Mouse (Mus musculus) liver, adult 2 months (tissue): ENCODE results near the gene Gldn. TPM values are rescaled to one million over a fixed set of nuclear protein-coding genes. Genes with fewer than 3 reads are reported as not detected.

Experiments
- DNase-seq: peaks from one replicate; pipeline ENCODE4 v3.0.0-alpha.2; 2011; ENCODE audit warnings: low read depth, low spot score; ENCODE audit errors: extremely low read depth
- H3K27ac ChIP-seq: fragments of 200-500 bp; replicated peaks from 2 replicates; pipeline ENCODE4 v1.5.1; 2012; ENCODE audit warnings: low read depth, mild to moderate bottlenecking, control low read depth, inconsistent platforms, low read length; ENCODE audit not compliant: insufficient read depth
- H3K27me3 ChIP-seq: fragments of 200-500 bp; 2 replicates; pipeline ENCODE4 v1.6.1; 2012; ENCODE audit warnings: mild to moderate bottlenecking, moderate library complexity, low read length, inconsistent platforms; ENCODE audit not compliant: control insufficient read depth, insufficient read depth
- H3K36me3 ChIP-seq: fragments of 200-500 bp; 2 replicates; pipeline ENCODE4 v1.6.1; 2012; ENCODE audit warnings: low read length, inconsistent platforms; ENCODE audit not compliant: control insufficient read depth, insufficient read depth
- H3K4me1 ChIP-seq: fragments of 200-500 bp; 2 replicates; pipeline ENCODE4 v1.6.1; 2011; ENCODE audit warnings: low read length; ENCODE audit not compliant: control insufficient read depth, insufficient read depth
- H3K4me3 ChIP-seq: fragments of 200-500 bp; 2 replicates; pipeline ENCODE4 v1.5.1; 2011; ENCODE audit warnings: low read depth, mild to moderate bottlenecking, control low read depth, low read length, moderate library complexity; ENCODE audit not compliant: insufficient read depth
- H3K79me2 ChIP-seq: fragments of 200-500 bp; 2 replicates; pipeline ENCODE4 v1.6.1; 2012; ENCODE audit warnings: inconsistent platforms, mild to moderate bottlenecking, low read length, moderate library complexity; ENCODE audit not compliant: control insufficient read depth, insufficient read depth
- H3K9ac ChIP-seq: fragments of 200-500 bp; 2 replicates; pipeline ENCODE4 v1.6.1; 2012; ENCODE audit warnings: low read depth, mild to moderate bottlenecking, control low read depth, inconsistent platforms, low read length
- CTCF ChIP-seq: fragments of 200-500 bp; IDR thresholded peaks from 2 replicates; pipeline ENCODE4 v1.5.1; 2011; ENCODE audit warnings: low read depth, low read length, control low read depth
- POLR2A ChIP-seq: fragments of 200-500 bp; IDR thresholded peaks from 2 replicates; pipeline ENCODE4 v1.6.1; 2011; ENCODE audit warnings: low read length, control low read depth; ENCODE audit not compliant: insufficient read depth; ENCODE audit errors: extremely low read depth
- WGBS: fragments of 180-500 bp; shearing (Covaris S2); methylation state at CpG from one replicate; pipeline ENCODE4 v1.1.7; 2018; 5-methylcytosine and 5-hydroxymethylcytosine counted together
- polyA plus RNA-seq: library from polyadenylated mRNA; depleted of rRNA; stranded (reverse); fragments of >200 nt; gene quantifications from 2 replicates; pipeline ENCODE4 v1.2.3, GENCODE M21; 2012; rRNA removed
- total RNA-seq: library from RNA; depleted of rRNA; stranded (reverse); fragments of >200 nt; gene quantifications from 2 replicates; pipeline ENCODE4 v1.2.3, GENCODE M21; 2014; rRNA removed

The Gldn gene
- total RNA-seq (not detected in 2 replicates), polyA plus RNA-seq (not detected in 2 replicates)

GRCm38 (mm10) chr9:54286331-54286987 lies at the start of gene Gldn:
Gldn (plus strand) TSS chr9:54286486.
- no peak within 1 kb of the TSS; the same call in 1 of the 2 replicates for H3K4me3 ChIP-seq
- H3K9ac ChIP-seq: no peak within 1 kb of the TSS
- H3K27me3 ChIP-seq: peaks cover 8% of the 10 kb centered on the region; the same call in 1 of the 2 replicates
- DNase-seq: no peak
- no peaks in the 10 kb centered on the region for H3K4me1 ChIP-seq
- no peak for TF ChIP-seq CTCF
- no peak for TF ChIP-seq POLR2A
- H3K36me3 ChIP-seq: no peaks in the 10 kb centered on the region
- H3K27ac ChIP-seq: no peak within 1 kb of the TSS
- 5% methylated on average over 61 of the region's 61 CpGs for WGBS
- H3K79me2 ChIP-seq: no peaks in the 10 kb centered on the region

- no peak for DNase-seq
- no peaks in the 10 kb centered on the region for H3K79me2 ChIP-seq
- H3K36me3 ChIP-seq: no peaks in the 10 kb centered on the region
- H3K9ac ChIP-seq: no peak overlapping the region
- TF ChIP-seq CTCF (no peak), POLR2A (no peak)
- H3K27me3 ChIP-seq: no peaks in the 10 kb centered on the region
- no peaks in the 10 kb centered on the region for H3K4me1 ChIP-seq
- no peak overlapping the region for H3K4me3 ChIP-seq
- 70% methylated on average over 3 of the region's 3 CpGs for WGBS
- no peak overlapping the region for H3K27ac ChIP-seq
Observed at GRCm38 (mm10) chr9:54244869-54245665, 41.2 kb upstream of the Gldn start.

GRCm38 (mm10) chr9:54264754-54265153 lies 21.5 kb upstream of the Gldn start:
- Histone ChIP-seq H3K27me3 (no peaks in the 10 kb centered on the region), H3K79me2 (no peaks in the 10 kb centered on the region), H3K4me1 (no peaks in the 10 kb centered on the region), H3K4me3 (no peak overlapping the region), H3K36me3 (no peaks in the 10 kb centered on the region), H3K27ac (no peak overlapping the region), H3K9ac (no peak overlapping the region)
- no peak for DNase-seq
- TF ChIP-seq CTCF: no peak
- TF ChIP-seq POLR2A: no peak
- WGBS: 78% methylated on average over 4 of the region's 4 CpGs

- H3K27me3 ChIP-seq: no peaks in the 10 kb centered on the region
- 79% methylated on average over 7 of the region's 7 CpGs for WGBS
- H3K9ac ChIP-seq: no peak within 1 kb of the TSS
- no peaks in the 10 kb centered on the region for H3K36me3 ChIP-seq
- H3K79me2 ChIP-seq: no peaks in the 10 kb centered on the region
- no peaks in the 10 kb centered on the region for H3K4me1 ChIP-seq
- TF ChIP-seq POLR2A (no peak), CTCF (no peak)
- no peak within 1 kb of the TSS for H3K4me3 ChIP-seq
- no peak within 1 kb of the TSS for H3K27ac ChIP-seq
- no peak for DNase-seq
Observed at GRCm38 (mm10) chr9:54268010-54268409, 18.3 kb upstream of the Gldn start, which contains the start of gene Cyp19a1. Cyp19a1 (minus strand) TSS chr9:54268110.

- 80% methylated on average over 6 of the region's 6 CpGs for WGBS
- no peak overlapping the region for H3K27ac ChIP-seq
- H3K4me1 ChIP-seq: no peaks in the 10 kb centered on the region
- H3K9ac ChIP-seq: no peak overlapping the region
- no peak for DNase-seq
- no peaks in the 10 kb centered on the region for H3K79me2 ChIP-seq
- TF ChIP-seq POLR2A (no peak), CTCF (no peak)
- no peak overlapping the region for H3K4me3 ChIP-seq
- H3K27me3 ChIP-seq: no peaks in the 10 kb centered on the region
- no peaks in the 10 kb centered on the region for H3K36me3 ChIP-seq
Observed at GRCm38 (mm10) chr9:54269987-54270386, 16.3 kb upstream of the Gldn start.

- no peaks in the 10 kb centered on the region for H3K36me3 ChIP-seq
- TF ChIP-seq CTCF (no peak), POLR2A (no peak)
- H3K4me1 ChIP-seq: no peaks in the 10 kb centered on the region
- H3K4me3 ChIP-seq: no peak overlapping the region
- no peaks in the 10 kb centered on the region for H3K27me3 ChIP-seq
- 40% methylated on average over 5 of the region's 5 CpGs for WGBS
- DNase-seq: no peak
- no peak overlapping the region for H3K27ac ChIP-seq
- no peak overlapping the region for H3K9ac ChIP-seq
- H3K79me2 ChIP-seq: no peaks in the 10 kb centered on the region
Observed at GRCm38 (mm10) chr9:54270889-54271288, 15.4 kb upstream of the Gldn start.
